Mouse (Mus musculus) testis, adult 2 months (tissue): ENCODE measurements around the gene Xrcc1.
A peak's percentile ranks its signal among the peaks of the same experiment; 100 is the strongest.

Experiments
- CTCF ChIP-seq: fragments of 200-500 bp; IDR thresholded peaks from 2 replicates; pipeline ENCODE4 v1.5.1; 2012; ENCODE audit warnings: low read depth, mild to moderate bottlenecking, inconsistent platforms, low read length, moderate library complexity; ENCODE audit not compliant: control insufficient read depth, insufficient read depth, insufficient replicate concordance
- POLR2A ChIP-seq: fragments of 200-500 bp; IDR thresholded peaks from 2 replicates; pipeline ENCODE4 v1.6.1; 2012; ENCODE audit warnings: low read depth, mild to moderate bottlenecking, inconsistent platforms, low read length, moderate library complexity; ENCODE audit not compliant: control insufficient read depth

GRCm38 (mm10) chr7:24610879-24611494, 64.9 kb downstream of the Xrcc1 start:
- peak; percentile 43; the same call in 1 of the 2 replicates for TF ChIP-seq POLR2A
- TF ChIP-seq CTCF: no peak
